Mouse (Mus musculus): ENCODE results near the gene Rin1.
"Not testable (repeated sequence)": the region's sequence is repeated elsewhere in the genome, so short reads cannot be mapped to it uniquely, and the experiment has no call there.

Gene Rin1

GRCm38 (mm10) chr19:5068570-5069234, 18.4 kb downstream of the Rin1 start:
- DNase-seq (ENCODE audit: low spot score): peak; percentile 67

- DNase-seq (ENCODE audit: low spot score): no peak
These were observed 19.2 kb downstream of the Rin1 start for GRCm38 (mm10) chr19:5069486-5069885.

GRCm38 (mm10) chr19:5069978-5070377, 19.7 kb downstream of the Rin1 start:
- no peak for DNase-seq (ENCODE audit: low spot score)

GRCm38 (mm10) chr19:5071077-5071476, 20.8 kb downstream of the Rin1 start:
- DNase-seq (ENCODE audit: low spot score): no peak

- DNase-seq (ENCODE audit: low spot score): peak; percentile 89
These were observed 21.5 kb downstream of the Rin1 start for GRCm38 (mm10) chr19:5071545-5072369.

GRCm38 (mm10) chr19:5072389-5073019, 22.2 kb downstream of the Rin1 start:
- DNase-seq (ENCODE audit: low spot score): peak; percentile 75

GRCm38 (mm10) chr19:5073028-5073427, 22.7 kb downstream of the Rin1 start:
- DNase-seq (ENCODE audit: low spot score): peak; percentile 76

- no peak for DNase-seq (ENCODE audit: low spot score)
These were observed 23.2 kb downstream of the Rin1 start for GRCm38 (mm10) chr19:5073518-5073917.

GRCm38 (mm10) chr19:5079279-5079678, 29.0 kb downstream of the Rin1 start:
- no peak for DNase-seq (ENCODE audit: low spot score)

GRCm38 (mm10) chr19:5082005-5082404, 31.7 kb downstream of the Rin1 start:
- no peak for DNase-seq (ENCODE audit: low spot score)

GRCm38 (mm10) chr19:5082596-5082995, 32.3 kb downstream of the Rin1 start:
- no peak for DNase-seq (ENCODE audit: low spot score)

GRCm38 (mm10) chr19:5083961-5084833, 33.9 kb downstream of the Rin1 start:
- no peak for DNase-seq (ENCODE audit: low spot score)

- DNase-seq (ENCODE audit: low spot score): no peak
These were observed 34.5 kb downstream of the Rin1 start for GRCm38 (mm10) chr19:5084834-5085144.

- no peak for DNase-seq (ENCODE audit: low spot score)
These were observed 35.0 kb downstream of the Rin1 start, which contains the start of gene Tmem151a for GRCm38 (mm10) chr19:5085145-5085863. Gene Tmem151a (minus strand): TSS chr19:5085531.

- DNase-seq (ENCODE audit: low spot score): not testable (repeated sequence)
These were observed 36.3 kb downstream of the Rin1 start for GRCm38 (mm10) chr19:5086533-5086932.

GRCm38 (mm10) chr19:5087884-5088728, 37.8 kb downstream of the Rin1 start, which contains the start of gene Yif1a:
Gene Yif1a (plus strand): TSS chr19:5088538.
- peak; percentile 100 for DNase-seq (ENCODE audit: low spot score)

- DNase-seq (ENCODE audit: low spot score): no peak
These were observed 39.0 kb downstream of the Rin1 start for GRCm38 (mm10) chr19:5089324-5089723.

- DNase-seq (ENCODE audit: low spot score): no peak
These were observed 41.8 kb downstream of the Rin1 start for GRCm38 (mm10) chr19:5092083-5092482.

GRCm38 (mm10) chr19:5093481-5094242, 43.4 kb downstream of the Rin1 start:
- no peak for DNase-seq (ENCODE audit: low spot score)

GRCm38 (mm10) chr19:5094243-5094632, 44.0 kb downstream of the Rin1 start:
- DNase-seq (ENCODE audit: low spot score): peak; percentile 80

Data from adipocyte (in vitro differentiated cells).